Mouse (Mus musculus) embryonic stem cell, embryonic (primary cell): ENCODE results near the gene Gm48551.

ENCODE experiments used
- CTCF ChIA-PET, 4 experiments: fragments of 300-600 bp in 2 of 4; fragments of 350-600 bp in 2 of 4; sonication (Branson Sonifier 250); formaldehyde crosslinking; loops; one replicate each; lab custom pipeline; 2022; ENCODE audit warnings: inconsistent platforms in 2 of 4; lab: Charles Lee
- POLR2A ChIA-PET, 4 experiments: fragments of 300-600 bp in 2 of 4; fragments of 350-600 bp in 2 of 4; sonication (Branson Sonifier 250); formaldehyde crosslinking; loops; one replicate each; lab custom pipeline; 2022; ENCODE audit warnings: antibody characterized with exemption in 4 of 4, inconsistent platforms in 1 of 4; lab: Charles Lee

The Gm48551 gene

GRCm38 (mm10) chr10:81401205-81401520 lies 16.9 kb downstream of the Gm48551 start:
- CTCF ChIA-PET = interaction anchor here in 3 of 4 experiments (0.5 to 7.9 kb wide), 31 partner anchors 10 to 379 kb away, joined by 3 to 98 read pairs (median 5); partner anchors contain the start of genes Dohh (in 2 of the 3), Gm48551 (in 2 of the 3), Atcay (in 1 of the 3) and Gm48552 (in 1 of the 3)

GRCm38 (mm10) chr10:81401521-81402226 lies 17.4 kb downstream of the Gm48551 start:
- POLR2A ChIA-PET = interaction anchor here in 3 of 4 experiments (0.6 to 8.1 kb wide), 87 partner anchors 9 to 1457 kb away, joined by 3 to 104 read pairs (median 4); partner anchors contain the start of genes Cactin (in 3 of the 3), Dohh (in 2 of the 3), Fzr1 (in 2 of the 3) and Gm48551 (in 2 of the 3)
- CTCF ChIA-PET = interaction anchor here in 3 of 4 experiments (0.5 to 7.9 kb wide), 32 partner anchors 10 to 209 kb away, joined by 3 to 98 read pairs (median 5); partner anchors contain the start of genes Dohh (in 2 of the 3), Gm48551 (in 2 of the 3), Atcay (in 1 of the 3) and Fzr1 (in 1 of the 3)

More at GRCm38 (mm10) chr10:81401205-81401520, 16.9 kb downstream of the Gm48551 start:
- POLR2A ChIA-PET = interaction anchor here in 3 of 4 experiments (0.6 to 8.1 kb wide), 69 partner anchors 8 to 725 kb away, joined by 3 to 104 read pairs (median 5); partner anchors contain the start of genes Cactin (in 3 of the 3), Dohh (in 2 of the 3), Fzr1 (in 2 of the 3) and Gm48551 (in 2 of the 3)

- ChIA-PET POLR2A (interaction anchor here (0.6 to 8.1 kb wide), 82 partner anchors 9 to 1457 kb away, joined by 3 to 104 read pairs (median 4); partner anchors contain the start of genes Cactin (in 3 of the 4), Dohh (in 2 of the 4), Fzr1 (in 2 of the 4) and Gm48551 (in 2 of the 4)), CTCF (interaction anchor here (0.6 to 7.9 kb wide), 29 partner anchors 11 to 210 kb away, joined by 3 to 98 read pairs (median 5); partner anchors contain the start of genes Atcay (in 1 of the 4), Dohh (in 1 of the 4), Fzr1 (in 1 of the 4) and Gm48551 (in 1 of the 4))
Observed at GRCm38 (mm10) chr10:81402227-81402765, 18.0 kb downstream of the Gm48551 start.

- ChIA-PET CTCF (interaction anchor here (0.6 to 7.9 kb wide), 25 partner anchors 8 to 297 kb away, joined by 3 to 98 read pairs (median 5); partner anchors contain the start of genes Fzr1 (in 1 of the 4), Gm48552 (in 1 of the 4), Pip5k1c (in 1 of the 4) and Smim24 (in 1 of the 4)), POLR2A (interaction anchor here (0.5 to 8.1 kb wide), 26 partner anchors 8 to 386 kb away, joined by 3 to 104 read pairs (median 5); partner anchors contain the start of genes Fzr1 (in 2 of the 4), Cactin (in 1 of the 4), Dohh (in 1 of the 4) and Eef2 (in 1 of the 4))
Observed at GRCm38 (mm10) chr10:81403511-81403910, 19.2 kb downstream of the Gm48551 start.

GRCm38 (mm10) chr10:81404082-81404481 lies 19.8 kb downstream of the Gm48551 start:
- POLR2A ChIA-PET = interaction anchor here in 3 of 4 experiments (0.6 to 8.1 kb wide), 23 partner anchors 8 to 474 kb away, joined by 3 to 104 read pairs (median 4); partner anchors contain the start of genes Fzr1 (in 2 of the 3), Cactin (in 1 of the 3), Dohh (in 1 of the 3) and Eef2 (in 1 of the 3)
- CTCF ChIA-PET = interaction anchor here (0.6 to 7.9 kb wide), 30 partner anchors 8 to 298 kb away, joined by 3 to 98 read pairs (median 4); partner anchors contain the start of genes Smim24 (in 2 of the 4), Fzr1 (in 1 of the 4), Gm48552 (in 1 of the 4) and Pip5k1c (in 1 of the 4)

GRCm38 (mm10) chr10:81404720-81405119 lies 20.5 kb downstream of the Gm48551 start:
- ChIA-PET CTCF (interaction anchor here (0.6 to 7.9 kb wide), 34 partner anchors 9 to 147 kb away, joined by 3 to 98 read pairs (median 4); partner anchors contain the start of genes Smim24 (in 3 of the 4), Apba3 (in 1 of the 4), Fzr1 (in 1 of the 4) and Gm48552 (in 1 of the 4)), POLR2A (interaction anchor here in 3 of 4 experiments (0.6 to 8.1 kb wide), 23 partner anchors 9 to 475 kb away, joined by 3 to 104 read pairs (median 4); partner anchors contain the start of genes Fzr1 (in 2 of the 3), Cactin (in 1 of the 3), Dohh (in 1 of the 3) and Gadd45b (in 1 of the 3))

- CTCF ChIA-PET = interaction anchor here (0.6 to 7.9 kb wide), 41 partner anchors 10 to 203 kb away, joined by 3 to 98 read pairs (median 3); partner anchors contain the start of genes Smim24 (in 2 of the 4), Cactin (in 1 of the 4), Dohh (in 1 of the 4) and Fzr1 (in 1 of the 4)
Observed at GRCm38 (mm10) chr10:81405588-81406201, 21.4 kb downstream of the Gm48551 start.

GRCm38 (mm10) chr10:81406504-81407440 lies 22.5 kb downstream of the Gm48551 start:
- CTCF ChIA-PET = interaction anchor here (0.5 to 7.9 kb wide), 36 partner anchors 9 to 318 kb away, joined by 3 to 98 read pairs (median 4); partner anchors contain the start of genes Cactin (in 1 of the 4), Dohh (in 1 of the 4), Fzr1 (in 1 of the 4) and Gm48551 (in 1 of the 4)
- POLR2A ChIA-PET = interaction anchor here in 3 of 4 experiments (0.5 to 8.1 kb wide), 9 partner anchors 11 to 1239 kb away, joined by 3 to 75 read pairs (median 3); partner anchors contain the start of gene Fzr1 (in 1 of the 3)

More at GRCm38 (mm10) chr10:81405588-81406201, 21.4 kb downstream of the Gm48551 start:
- POLR2A ChIA-PET = interaction anchor here in 3 of 4 experiments (0.6 to 8.1 kb wide), 12 partner anchors 9 to 77 kb away, joined by 3 to 104 read pairs (median 4); partner anchors contain the start of genes Fzr1 (in 1 of the 3) and Tbxa2r (in 1 of the 3)

GRCm38 (mm10) chr10:81407539-81408423 lies 23.5 kb downstream of the Gm48551 start:
- ChIA-PET CTCF (interaction anchor here (0.5 to 7.9 kb wide), 20 partner anchors 8 to 144 kb away, joined by 3 to 98 read pairs (median 4); partner anchors contain the start of genes Fzr1 (in 1 of the 4), Gm48552 (in 1 of the 4), Pip5k1c (in 1 of the 4) and Smim24 (in 1 of the 4)), POLR2A (interaction anchor here in 2 of 4 experiments (0.6 to 8.1 kb wide), 14 partner anchors 9 to 1240 kb away, joined by 3 to 75 read pairs (median 4); partner anchors contain the start of genes Fzr1 (in 1 of the 2), Gadd45b (in 1 of the 2) and Pip5k1c (in 1 of the 2))

GRCm38 (mm10) chr10:81408424-81408729 lies 24.1 kb downstream of the Gm48551 start:
- CTCF ChIA-PET = interaction anchor here (0.5 to 7.9 kb wide), 12 partner anchors 8 to 143 kb away, joined by 3 to 98 read pairs (median 4); partner anchors contain the start of genes Gm48552 (in 1 of the 4) and Smim24 (in 1 of the 4)
- POLR2A ChIA-PET = interaction anchor here in 2 of 4 experiments (0.7 to 8.1 kb wide), 9 partner anchors 9 to 479 kb away, joined by 3 to 75 read pairs (median 5); partner anchors contain the start of genes Gadd45b (in 1 of the 2) and Pip5k1c (in 1 of the 2)

GRCm38 (mm10) chr10:81408871-81409291 lies 24.6 kb downstream of the Gm48551 start:
- CTCF ChIA-PET = interaction anchor here in 3 of 4 experiments (0.7 to 7.9 kb wide), 7 partner anchors 7 to 143 kb away, joined by 3 to 98 read pairs (median 3); partner anchors contain the start of genes Gm48552 (in 1 of the 3) and Smim24 (in 1 of the 3)
- POLR2A ChIA-PET = interaction anchor here in 2 of 4 experiments (1.0 to 3.0 kb wide), 5 partner anchors 9 to 479 kb away, joined by 3 to 21 read pairs (median 5); partner anchors contain the start of gene Gadd45b (in 1 of the 2)

- ChIA-PET CTCF (interaction anchor here in 2 of 4 experiments (0.7 to 1.2 kb wide), 2 partner anchors 64 to 93 kb away, joined by 3 read pairs; no protein-coding TSS in a partner anchor), POLR2A (interaction anchor here in 2 of 4 experiments (0.5 to 1.7 kb wide), 5 partner anchors 20 to 449 kb away, joined by 3 to 5 read pairs (median 3); no protein-coding TSS in a partner anchor)
Observed at GRCm38 (mm10) chr10:81409330-81409729, 25.1 kb downstream of the Gm48551 start.

- POLR2A ChIA-PET = interaction anchor here in 3 of 4 experiments (0.6 to 10.0 kb wide), 9 partner anchors 8 to 746 kb away, joined by 3 to 104 read pairs (median 5); partner anchors contain the start of genes 4930404N11Rik (in 1 of the 3), Dohh (in 1 of the 3), Gm48551 (in 1 of the 3) and Pip5k1c (in 1 of the 3)
- CTCF ChIA-PET = interaction anchor here in 1 of 4 experiments (0.9 to 1.6 kb wide), 5 partner anchors 9 to 118 kb away, joined by 3 to 6 read pairs (median 5); partner anchors contain the start of gene Pip5k1c
Observed at GRCm38 (mm10) chr10:81410350-81410749, 26.1 kb downstream of the Gm48551 start.
